Mouse (Mus musculus) MEL (cell line): Measurements from ENCODE around the gene Fam185a. TPM values are rescaled to one million over a fixed set of nuclear protein-coding genes. Genes with fewer than 3 reads are reported as not detected.
A peak's percentile ranks its signal among the peaks of the same experiment; 100 is the strongest.

Experiments used
- DNase-seq: peaks from one replicate; pipeline ENCODE4 v3.0.0; 2011; ENCODE audit warnings: low read depth, low spot score
- H3K27ac ChIP-seq: 2 replicates; pipeline ENCODE4 v1.5.1; 2012; ENCODE audit warnings: low read depth, mild to moderate bottlenecking, control low read depth, low read length, moderate library complexity; ENCODE audit not compliant: control insufficient read depth
- H3K27me3 ChIP-seq, 2 experiments: fragments of 150-350 bp in 1 of 2; sonication (generic) in 1 of 2; 2 replicates each; pipeline ENCODE4 v1.6.1; 2012; ENCODE audit warnings: low read length in 2 of 2, mild to moderate bottlenecking in 2 of 2, improper control_type of control experiment in 1 of 2, moderate library complexity in 1 of 2; ENCODE audit not compliant: insufficient read depth in 2 of 2, control insufficient read depth in 1 of 2
- H3K36me3 ChIP-seq, 2 experiments: 2 replicates each; pipeline ENCODE4 v1.6.1; 2012 to 2014; ENCODE audit warnings: low read length in 2 of 2, improper control_type of control experiment in 1 of 2, inconsistent platforms in 1 of 2, mild to moderate bottlenecking in 1 of 2; ENCODE audit not compliant: insufficient read depth in 2 of 2, control insufficient read depth in 1 of 2
- H3K4me1 ChIP-seq, 2 experiments: fragments of 150-350 bp in 1 of 2; sonication (generic) in 1 of 2; 2 replicates each; pipeline ENCODE4 v1.6.1; 2012; ENCODE audit warnings: low read length in 2 of 2, improper control_type of control experiment in 1 of 2, mild to moderate bottlenecking in 1 of 2; ENCODE audit not compliant: insufficient read depth in 2 of 2, control insufficient read depth in 1 of 2
- H3K4me3 ChIP-seq, 2 experiments: fragments of 150-350 bp in 1 of 2; sonication (generic) in 1 of 2; 2 replicates each; pipeline ENCODE4 v1.5.1; 2012; ENCODE audit warnings: low read depth in 2 of 2, low read length in 2 of 2, mild to moderate bottlenecking in 2 of 2, moderate library complexity in 2 of 2, control low read depth in 1 of 2, improper control_type of control experiment in 1 of 2; ENCODE audit not compliant: control insufficient read depth in 1 of 2, insufficient read depth in 1 of 2
- H3K79me2 ChIP-seq: 2 replicates; pipeline ENCODE4 v1.6.1; 2012; ENCODE audit warnings: mild to moderate bottlenecking, low read length, moderate library complexity; ENCODE audit not compliant: control insufficient read depth, poor library complexity, insufficient read depth
- H3K9ac ChIP-seq: 2 replicates; pipeline ENCODE4 v1.6.1; 2012; ENCODE audit warnings: low read depth, mild to moderate bottlenecking, control low read depth, low read length, moderate library complexity; ENCODE audit not compliant: control insufficient read depth, poor library complexity, severe bottlenecking
- H3K9me3 ChIP-seq: fragments of 150-350 bp; sonication (generic); replicated peaks from 2 replicates; pipeline ENCODE4 v1.6.1; 2012; ENCODE audit warnings: mild to moderate bottlenecking, low read length, improper control_type of control experiment, moderate library complexity; ENCODE audit not compliant: insufficient read depth
- E2F4 ChIP-seq: IDR thresholded peaks from 2 replicates; pipeline ENCODE4 v1.6.1; 2011; ENCODE audit warnings: low read depth, low read length, improper control_type of control experiment, borderline replicate concordance
- EP300 ChIP-seq, 2 experiments: IDR thresholded peaks; 2 replicates each; pipeline ENCODE4 v1.6.1; 2011; ENCODE audit warnings: improper control_type of control experiment in 2 of 2, low read length in 2 of 2, low read depth in 1 of 2, mild to moderate bottlenecking in 1 of 2
- HCFC1 ChIP-seq: IDR thresholded peaks from 2 replicates; pipeline ENCODE4 v1.6.1; 2012; ENCODE audit warnings: low read depth, mild to moderate bottlenecking, inconsistent platforms, low read length, improper control_type of control experiment, moderate library complexity
- MEF2A ChIP-seq: IDR thresholded peaks from 2 replicates; pipeline ENCODE4 v1.6.1; 2014; ENCODE audit warnings: low read depth, mild to moderate bottlenecking, inconsistent platforms, low read length, improper control_type of control experiment; ENCODE audit not compliant: poor library complexity, insufficient replicate concordance, severe bottlenecking; ENCODE audit errors: extremely low read depth
- MXI1 ChIP-seq: IDR thresholded peaks from 2 replicates; pipeline ENCODE4 v1.6.1; 2011; ENCODE audit warnings: mild to moderate bottlenecking, low read depth, low read length, improper control_type of control experiment
- MYC ChIP-seq: IDR thresholded peaks from 2 replicates; pipeline ENCODE4 v1.6.1; 2011; ENCODE audit warnings: low read depth, mild to moderate bottlenecking, low read length, improper control_type of control experiment, moderate library complexity
- NELFE ChIP-seq: IDR thresholded peaks from 2 replicates; pipeline ENCODE4 v1.6.1; 2011; ENCODE audit warnings: low read depth, low read length, improper control_type of control experiment
- SMC3 ChIP-seq: IDR thresholded peaks from 2 replicates; pipeline ENCODE4 v1.6.1; 2011; ENCODE audit warnings: low read depth, low read length, improper control_type of control experiment
- UBTF ChIP-seq: IDR thresholded peaks from 2 replicates; pipeline ENCODE4 v1.6.1; 2012; ENCODE audit warnings: low read depth, mild to moderate bottlenecking, inconsistent platforms, low read length, improper control_type of control experiment, moderate library complexity, borderline replicate concordance; ENCODE audit not compliant: insufficient read depth
- USF2 ChIP-seq, 2 experiments: IDR thresholded peaks; 2 replicates each; pipeline ENCODE4 v1.6.1; 2011 to 2012; ENCODE audit warnings: improper control_type of control experiment in 2 of 2, low read length in 2 of 2, borderline replicate concordance in 1 of 2, inconsistent platforms in 1 of 2, low read depth in 1 of 2, mild to moderate bottlenecking in 1 of 2; ENCODE audit not compliant: insufficient read depth in 1 of 2
- polyA plus RNA-seq, 2 experiments: library from polyadenylated mRNA; stranded (reverse) in 1 of 2; unstranded in 1 of 2; fragments of >175 nt in 1 of 2; fragments of >200 nt in 1 of 2; gene quantifications; 2 replicates each; pipeline versions ENCODE4 v1.2.1 to v1.2.4; 2012; ENCODE audit warnings: low replicate concordance in 2 of 2, low read depth in 1 of 2; ENCODE audit not compliant: insufficient read length in 2 of 2, insufficient read depth in 1 of 2, missing spikeins in 1 of 2
- total RNA-seq: library from RNA; depleted of rRNA; stranded (reverse); fragments of 300-350 nt; gene quantifications from 2 replicates; pipeline ENCODE4 v1.2.3, GENCODE M21; 2012

The Fam185a gene
- total and polyA plus RNA-seq, 3 experiments: 20.2 to 28.3 TPM; not detected in 1

GRCm38 (mm10) chr5:21493294-21493999 lies 68.7 kb downstream of the Fam185a start:
- Histone ChIP-seq H3K79me2 (no peaks in the 10 kb centered on the region), H3K27me3 (peaks cover 0 to 1% of the 10 kb centered on the region in 2 experiments; a peak in 2 of 4 replicates), H3K4me3 (no peak overlapping the region), H3K9me3 (no peaks in the 10 kb centered on the region), H3K9ac (no peak overlapping the region), H3K27ac (no peak overlapping the region), H3K36me3 (no peaks in the 10 kb centered on the region), H3K4me1 (no peaks in the 10 kb centered on the region)
- DNase-seq: no peak
- no peak for TF ChIP-seq MXI1
- no peak for TF ChIP-seq NELFE

GRCm38 (mm10) chr5:21494781-21495180 lies 70.0 kb downstream of the Fam185a start:
- DNase-seq: peak; percentile 65
- Histone ChIP-seq H3K36me3 (no peaks in the 10 kb centered on the region), H3K4me1 (no peaks in the 10 kb centered on the region), H3K27me3 (peaks cover 0 to 1% of the 10 kb centered on the region in 2 experiments; a peak in 2 of 4 replicates)
- TF ChIP-seq MYC (no peak), SMC3 (peak; percentile 12; the same call in 1 of the 2 replicates), UBTF (no peak), HCFC1 (peak; percentile 41; the same call in 1 of the 2 replicates), E2F4 (no peak), USF2 (IDR thresholded peaks at IDR 0.05; ENCODE audit: borderline replicate concordance in 1 of 2, insufficient read depth in 1 of 2, low read depth in 1 of 2, low read length in 2 of 2) (no peak)
- TF ChIP-seq, all 39 proteins: peak for 2
- Histone ChIP-seq H3K9me3 (no peaks in the 10 kb centered on the region), H3K27ac (no peak overlapping the region), H3K4me3 (no peak overlapping the region; a peak in 1 of 4 replicates), H3K79me2 (no peaks in the 10 kb centered on the region), H3K9ac (no peak overlapping the region)

GRCm38 (mm10) chr5:21496321-21496720 lies 71.6 kb downstream of the Fam185a start:
- Histone ChIP-seq H3K79me2 (no peaks in the 10 kb centered on the region), H3K9me3 (no peaks in the 10 kb centered on the region), H3K36me3 (no peaks in the 10 kb centered on the region), H3K27ac (no peak overlapping the region), H3K9ac (no peak overlapping the region), H3K27me3 (peaks cover 0 to 3% of the 10 kb centered on the region in 2 experiments; a peak in 3 of 4 replicates)
- no peak for DNase-seq
- no peak for TF ChIP-seq EP300 (IDR thresholded peaks at IDR 0.05; ENCODE audit: low read depth in 1 of 2, low read length in 2 of 2)
- TF ChIP-seq MEF2A: no peak
- TF ChIP-seq, all 39 proteins: peak for 0
- Histone ChIP-seq H3K4me3 (no peak overlapping the region), H3K4me1 (no peaks in the 10 kb centered on the region)
